Mouse (Mus musculus): ENCODE measurements around the gene Fggy. TPM values are rescaled to one million over a fixed set of nuclear protein-coding genes. Genes with fewer than 3 reads are reported as not detected.

Gene Fggy
- polyA plus RNA-seq, 1 experiment from 2014 or later = 15.0 TPM

- Histone ChIP-seq H3K36me3 (no peaks in the 10 kb centered on the region), H3K4me2 (replicated peaks) (peak overlapping the region; percentile 57; the same call in 1 of the 2 replicates)
- 72% methylated on average over 4 of the region's 4 CpGs for WGBS
These were observed 1.1 kb downstream of the Fggy start for GRCm38 (mm10) chr4:95558271-95558888.

GRCm38 (mm10) chr4:95571621-95572020 lies 14.3 kb downstream of the Fggy start:
- Histone ChIP-seq H3K27ac (no peak overlapping the region), H3K4me1 (replicated peaks) (no peaks in the 10 kb centered on the region), H3K27me3 (replicated peaks) (no peaks in the 10 kb centered on the region), H3K4me2 (replicated peaks) (no peak overlapping the region), H3K4me3 (replicated peaks) (no peak overlapping the region), H3K36me3 (no peaks in the 10 kb centered on the region), H3K9me3 (no peaks in the 10 kb centered on the region), H3K9ac (no peak overlapping the region)
- 88% methylated on average over 3 of the region's 3 CpGs for WGBS
- no peak for ATAC-seq

More at GRCm38 (mm10) chr4:95558271-95558888, 1.1 kb downstream of the Fggy start:
- Histone ChIP-seq H3K9ac (no peak overlapping the region), H3K27me3 (replicated peaks) (no peaks in the 10 kb centered on the region), H3K4me3 (replicated peaks) (no peak overlapping the region), H3K4me1 (replicated peaks) (no peaks in the 10 kb centered on the region), H3K27ac (peak overlapping the region; percentile 85), H3K9me3 (no peaks in the 10 kb centered on the region)
- ATAC-seq = no peak

GRCm38 (mm10) chr4:95573704-95574103 lies 16.4 kb downstream of the Fggy start:
- H3K9ac ChIP-seq = no peak overlapping the region
- H3K4me3 ChIP-seq (replicated peaks) = no peak overlapping the region
- no peaks in the 10 kb centered on the region for H3K27me3 ChIP-seq (replicated peaks)
- H3K27ac ChIP-seq = no peak overlapping the region
- no peak for ATAC-seq
- H3K36me3 ChIP-seq = no peaks in the 10 kb centered on the region
- no peak overlapping the region for H3K4me2 ChIP-seq (replicated peaks)
- no peaks in the 10 kb centered on the region for H3K9me3 ChIP-seq
- no peaks in the 10 kb centered on the region for H3K4me1 ChIP-seq (replicated peaks)

- ATAC-seq = no peak
- H3K4me2 ChIP-seq (replicated peaks) = no peak overlapping the region
These were observed 18.2 kb downstream of the Fggy start for GRCm38 (mm10) chr4:95575411-95575911.

GRCm38 (mm10) chr4:95579183-95579582 lies 21.9 kb downstream of the Fggy start:
- no peak overlapping the region for H3K4me2 ChIP-seq (replicated peaks)
- H3K4me3 ChIP-seq (replicated peaks) = no peak overlapping the region
- H3K4me1 ChIP-seq (replicated peaks) = no peaks in the 10 kb centered on the region
- no peaks in the 10 kb centered on the region for H3K36me3 ChIP-seq
- no peak for ATAC-seq
- no peak overlapping the region for H3K27ac ChIP-seq
- H3K9me3 ChIP-seq = no peaks in the 10 kb centered on the region
- no peaks in the 10 kb centered on the region for H3K27me3 ChIP-seq (replicated peaks)
- 91% methylated on average over 5 of the region's 5 CpGs for WGBS
- no peak overlapping the region for H3K9ac ChIP-seq

More at GRCm38 (mm10) chr4:95575411-95575911, 18.2 kb downstream of the Fggy start:
- 79% methylated on average over 3 of the region's 3 CpGs for WGBS
- Histone ChIP-seq H3K4me1 (replicated peaks) (no peaks in the 10 kb centered on the region), H3K9ac (no peak overlapping the region), H3K27ac (no peak overlapping the region), H3K9me3 (no peaks in the 10 kb centered on the region), H3K36me3 (no peaks in the 10 kb centered on the region), H3K4me3 (replicated peaks) (no peak overlapping the region), H3K27me3 (replicated peaks) (no peaks in the 10 kb centered on the region)

GRCm38 (mm10) chr4:95584107-95584762 lies 26.9 kb downstream of the Fggy start:
- 69% methylated on average over 4 of the region's 4 CpGs for WGBS
- Histone ChIP-seq H3K4me3 (replicated peaks) (no peak overlapping the region), H3K4me2 (replicated peaks) (no peak overlapping the region), H3K27me3 (replicated peaks) (no peaks in the 10 kb centered on the region), H3K9ac (no peak overlapping the region), H3K36me3 (no peaks in the 10 kb centered on the region), H3K27ac (no peak overlapping the region), H3K4me1 (replicated peaks) (no peaks in the 10 kb centered on the region), H3K9me3 (no peaks in the 10 kb centered on the region)
- ATAC-seq = no peak

GRCm38 (mm10) chr4:95586274-95587001 lies 29.1 kb downstream of the Fggy start:
- H3K4me2 ChIP-seq (replicated peaks) = no peak overlapping the region
- H3K4me3 ChIP-seq (replicated peaks) = no peak overlapping the region
- H3K27me3 ChIP-seq (replicated peaks) = no peaks in the 10 kb centered on the region
- H3K36me3 ChIP-seq = no peaks in the 10 kb centered on the region
- H3K9ac ChIP-seq = no peak overlapping the region
- WGBS = 61% methylated on average over 4 of the region's 4 CpGs
- ATAC-seq = no peak
- no peak overlapping the region for H3K27ac ChIP-seq
- no peaks in the 10 kb centered on the region for H3K9me3 ChIP-seq
- no peaks in the 10 kb centered on the region for H3K4me1 ChIP-seq (replicated peaks)

- Histone ChIP-seq H3K9ac (no peak overlapping the region), H3K9me3 (no peaks in the 10 kb centered on the region), H3K36me3 (no peaks in the 10 kb centered on the region), H3K27ac (no peak overlapping the region), H3K4me2 (replicated peaks) (no peak overlapping the region), H3K4me3 (replicated peaks) (no peak overlapping the region), H3K4me1 (replicated peaks) (no peaks in the 10 kb centered on the region), H3K27me3 (replicated peaks) (no peaks in the 10 kb centered on the region)
- no peak for ATAC-seq
- 83% methylated on average over 2 of the region's 2 CpGs for WGBS
These were observed 31.5 kb downstream of the Fggy start for GRCm38 (mm10) chr4:95588722-95589283.

- Histone ChIP-seq H3K4me2 (replicated peaks) (no peak overlapping the region), H3K4me3 (replicated peaks) (no peak overlapping the region), H3K9ac (no peak overlapping the region), H3K27me3 (replicated peaks) (no peaks in the 10 kb centered on the region), H3K4me1 (replicated peaks) (no peaks in the 10 kb centered on the region), H3K27ac (no peak overlapping the region), H3K36me3 (no peaks in the 10 kb centered on the region), H3K9me3 (no peaks in the 10 kb centered on the region)
- no peak for ATAC-seq
- 91% methylated on average over 3 of the region's 3 CpGs for WGBS
These were observed 33.6 kb downstream of the Fggy start for GRCm38 (mm10) chr4:95590878-95591277.

GRCm38 (mm10) chr4:95597208-95597607 lies 39.9 kb downstream of the Fggy start:
- no peaks in the 10 kb centered on the region for H3K36me3 ChIP-seq
- no peak overlapping the region for H3K27ac ChIP-seq
- H3K9ac ChIP-seq = no peak overlapping the region
- no peaks in the 10 kb centered on the region for H3K27me3 ChIP-seq (replicated peaks)
- H3K4me3 ChIP-seq (replicated peaks) = no peak overlapping the region
- no peaks in the 10 kb centered on the region for H3K9me3 ChIP-seq
- no peak for ATAC-seq
- 65% methylated on average over 6 of the region's 6 CpGs for WGBS
- H3K4me1 ChIP-seq (replicated peaks) = no peaks in the 10 kb centered on the region
- H3K4me2 ChIP-seq (replicated peaks) = no peak overlapping the region

- H3K4me1 ChIP-seq (replicated peaks) = no peaks in the 10 kb centered on the region
- H3K4me3 ChIP-seq (replicated peaks) = no peak overlapping the region
- 84% methylated on average over 4 of the region's 4 CpGs for WGBS
These were observed 44.5 kb downstream of the Fggy start for GRCm38 (mm10) chr4:95601776-95602175.

GRCm38 (mm10) chr4:95603254-95603653 lies 45.9 kb downstream of the Fggy start:
- no peaks in the 10 kb centered on the region for H3K4me1 ChIP-seq (replicated peaks)
- no peaks in the 10 kb centered on the region for H3K36me3 ChIP-seq
- no peak overlapping the region for H3K4me2 ChIP-seq (replicated peaks)
- H3K9ac ChIP-seq = no peak overlapping the region
- H3K9me3 ChIP-seq = no peaks in the 10 kb centered on the region
- H3K27me3 ChIP-seq (replicated peaks) = no peaks in the 10 kb centered on the region
- WGBS = 73% methylated on average over 1 of the region's 1 CpGs
- no peak overlapping the region for H3K27ac ChIP-seq
- H3K4me3 ChIP-seq (replicated peaks) = no peak overlapping the region
- no peak for ATAC-seq

More at GRCm38 (mm10) chr4:95601776-95602175, 44.5 kb downstream of the Fggy start:
- H3K9me3 ChIP-seq = no peaks in the 10 kb centered on the region
- no peak for ATAC-seq
- no peak overlapping the region for H3K9ac ChIP-seq
- H3K4me2 ChIP-seq (replicated peaks) = no peak overlapping the region
- H3K27ac ChIP-seq = no peak overlapping the region
- no peaks in the 10 kb centered on the region for H3K27me3 ChIP-seq (replicated peaks)
- no peaks in the 10 kb centered on the region for H3K36me3 ChIP-seq

Measured in intestine, embryonic 15.5 days (tissue).